Comparison of ENCODE assay signal across 11 mouse cellular contexts in the genomic region with DNA sequence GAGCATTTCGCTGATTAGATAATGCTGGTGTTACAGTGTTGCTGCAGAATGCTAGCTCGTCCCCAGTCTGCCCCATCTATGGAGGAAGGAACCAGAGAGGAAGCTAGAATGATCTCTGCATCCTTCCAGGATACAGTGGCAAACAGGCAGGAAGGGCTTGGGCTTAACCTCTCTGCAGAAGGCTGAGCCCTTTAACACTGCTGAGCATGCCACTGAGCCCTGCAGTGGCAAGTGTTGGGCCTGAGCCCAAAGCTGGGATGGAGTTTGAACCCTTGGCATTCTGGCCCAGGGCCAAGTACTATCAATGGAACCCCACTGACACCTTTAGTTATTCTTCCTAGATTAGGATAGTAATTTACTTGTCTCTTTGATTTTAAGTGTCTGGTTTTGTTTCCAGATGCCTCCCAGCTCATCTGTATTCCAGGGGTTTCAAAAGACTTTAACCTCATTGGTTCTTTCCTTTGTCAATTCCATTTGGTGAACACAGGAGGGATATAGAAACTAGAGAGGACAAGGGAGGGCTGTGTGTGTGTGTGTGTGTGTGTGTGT.
DNase-seq lines count a peak whose midpoint lies in the region; ATAC-seq lines count a peak whose summit lies in the region.
"Had no signal": no experiment of that assay in that cellular context is flagged by ENCODE, and none has a peak within 500 bp of the region (broad histone marks: within the 10 kb centered on the region; RNA-seq: fewer than 3 reads in every experiment).

No protein-coding gene starts in this region.

- no peaks in the 10 kb centered on the region for H3K9me3 ChIP-seq in embryonic facial prominence, embryonic 12.5 days
- H3K9me3 ChIP-seq in embryonic facial prominence, embryonic 10.5 days = no peaks in the 10 kb centered on the region
- no peaks in the 10 kb centered on the region for H3K9me3 ChIP-seq in midbrain, embryonic 14.5 days (ENCODE audit: control insufficient read depth, low read length)
- H3K9me3 ChIP-seq in midbrain, embryonic 11.5 days (ENCODE audit: control insufficient read depth, low read length) = no peaks in the 10 kb centered on the region
- no peaks in the 10 kb centered on the region for H3K9me3 ChIP-seq in intestine, embryonic 16.5 days (ENCODE audit: control insufficient read depth, low read length)
- H3K9me3 ChIP-seq in midbrain, embryonic 15.5 days = no peaks in the 10 kb centered on the region
- H3K9me3 ChIP-seq: lung, embryonic 15.5 days had no signal

- no peak for ATAC-seq in embryonic facial prominence, embryonic 12.5 days (ENCODE audit: insufficient number of reproducible peaks, insufficient read depth, low FRiP score, low TSS enrichment)
- ATAC-seq in midbrain, embryonic 14.5 days (ENCODE audit: low FRiP score, low TSS enrichment) = peak; percentile 40; the same call in 1 of the 2 replicates
- no peak for ATAC-seq in midbrain, embryonic 11.5 days (ENCODE audit: low FRiP score)
- ATAC-seq in intestine, embryonic 16.5 days = peak; percentile 58
- ATAC-seq in midbrain, embryonic 15.5 days (replicated peaks) = peak; percentile 60; the same call in 1 of the 2 replicates

- H3K4me1 ChIP-seq in embryonic facial prominence, embryonic 12.5 days = peaks cover 12% of the 10 kb centered on the region
- H3K4me1 ChIP-seq in embryonic facial prominence, embryonic 10.5 days = peaks cover 20% of the 10 kb centered on the region
- H3K4me1 ChIP-seq in midbrain, embryonic 14.5 days (ENCODE audit: control insufficient read depth, insufficient read depth, low read length) = peaks cover 7% of the 10 kb centered on the region; the same call in 1 of the 2 replicates
- H3K4me1 ChIP-seq in midbrain, embryonic 11.5 days (ENCODE audit: control insufficient read depth, insufficient read depth, low read length) = 0 out of 2 replicates have a peak, but pooled peaks cover 2% of the 10 kb centered on the region
- H3K4me1 ChIP-seq in intestine, embryonic 16.5 days (ENCODE audit: control insufficient read depth, insufficient read depth, low read length) = no peaks in the 10 kb centered on the region
- H3K4me1 ChIP-seq in midbrain, embryonic 15.5 days = 0 out of 2 replicates have a peak, but pooled peaks cover 3% of the 10 kb centered on the region

- H3K36me3 ChIP-seq in embryonic facial prominence, embryonic 12.5 days = no peaks in the 10 kb centered on the region
- no peaks in the 10 kb centered on the region for H3K36me3 ChIP-seq in embryonic facial prominence, embryonic 10.5 days (replicated peaks)
- no peaks in the 10 kb centered on the region for H3K36me3 ChIP-seq in midbrain, embryonic 14.5 days (ENCODE audit: control insufficient read depth, insufficient read depth, low read length)
- H3K36me3 ChIP-seq in midbrain, embryonic 11.5 days (ENCODE audit: control insufficient read depth, insufficient read depth, low read length) = no peaks in the 10 kb centered on the region
- no peaks in the 10 kb centered on the region for H3K36me3 ChIP-seq in intestine, embryonic 16.5 days (ENCODE audit: control insufficient read depth, insufficient read depth, low read length)
- H3K36me3 ChIP-seq in midbrain, embryonic 15.5 days (replicated peaks) = no peaks in the 10 kb centered on the region
- H3K36me3 ChIP-seq: lung, embryonic 15.5 days had no signal

- no peak for DNase-seq in embryonic facial prominence, embryonic 10.5 days (ENCODE audit: low spot score)
- DNase-seq in midbrain, embryonic 14.5 days = peak; percentile 40
- no peak for DNase-seq in midbrain, embryonic 11.5 days (ENCODE audit: low spot score, missing footprints)
- no peak for DNase-seq in ovary, postnatal 14 days (ENCODE audit: low spot score)
- no peak for DNase-seq in cerebellum, adult 8-10 months
- DNase-seq: B cell, adult 2 months; layer of hippocampus, postnatal 36 days had no signal

- WGBS in embryonic facial prominence, embryonic 12.5 days = 42% methylated on average over 2 of the region's 2 CpGs
- whole genome bisulfite sequencing in embryonic facial prominence, embryonic 10.5 days = 62% methylated on average over 2 of the region's 2 CpGs
- WGBS in midbrain, embryonic 14.5 days = 72% methylated on average over 2 of the region's 2 CpGs
- WGBS in midbrain, embryonic 11.5 days = 75% methylated on average over 2 of the region's 2 CpGs
- WGBS in intestine, embryonic 16.5 days = 69% methylated on average over 2 of the region's 2 CpGs
- WGBS in midbrain, embryonic 15.5 days = 72% methylated on average over 2 of the region's 2 CpGs

- no peak overlapping the region for H3K4me2 ChIP-seq in embryonic facial prominence, embryonic 12.5 days (replicated peaks)
- H3K4me2 ChIP-seq in midbrain, embryonic 14.5 days (ENCODE audit: low read length) = no peak overlapping the region
- H3K4me2 ChIP-seq in midbrain, embryonic 11.5 days = no peak overlapping the region
- no peak overlapping the region for H3K4me2 ChIP-seq in intestine, embryonic 16.5 days (ENCODE audit: low read depth, low read length)
- no peak overlapping the region for H3K4me2 ChIP-seq in midbrain, embryonic 15.5 days
- H3K4me2 ChIP-seq: lung, embryonic 15.5 days had no signal

- H3K4me3 ChIP-seq in embryonic facial prominence, embryonic 12.5 days = no peak overlapping the region
- no peak overlapping the region for H3K4me3 ChIP-seq in embryonic facial prominence, embryonic 10.5 days
- H3K4me3 ChIP-seq in midbrain, embryonic 14.5 days (replicated peaks; ENCODE audit: low read depth, low read length) = no peak overlapping the region
- H3K4me3 ChIP-seq in midbrain, embryonic 11.5 days (ENCODE audit: low read depth, low read length) = no peak overlapping the region
- H3K4me3 ChIP-seq in intestine, embryonic 16.5 days (ENCODE audit: low read length) = no peak overlapping the region
- no peak overlapping the region for H3K4me3 ChIP-seq in midbrain, embryonic 15.5 days
- H3K4me3 ChIP-seq: lung, embryonic 15.5 days had no signal

- no peaks in the 10 kb centered on the region for H3K27me3 ChIP-seq in embryonic facial prominence, embryonic 12.5 days
- no peaks in the 10 kb centered on the region for H3K27me3 ChIP-seq in embryonic facial prominence, embryonic 10.5 days (replicated peaks; ENCODE audit: low read depth, poor library complexity, severe bottlenecking)
- H3K27me3 ChIP-seq in midbrain, embryonic 14.5 days (ENCODE audit: control insufficient read depth, insufficient read depth, low read length) = no peaks in the 10 kb centered on the region
- no peaks in the 10 kb centered on the region for H3K27me3 ChIP-seq in midbrain, embryonic 11.5 days (ENCODE audit: control insufficient read depth, insufficient read depth, low read length)
- no peaks in the 10 kb centered on the region for H3K27me3 ChIP-seq in intestine, embryonic 16.5 days (replicated peaks; ENCODE audit: control insufficient read depth, insufficient read depth, low read length)
- H3K27me3 ChIP-seq in midbrain, embryonic 15.5 days (replicated peaks) = no peaks in the 10 kb centered on the region
- H3K27me3 ChIP-seq: lung, embryonic 15.5 days had no signal

- H3K27ac ChIP-seq in embryonic facial prominence, embryonic 12.5 days = peak overlapping the region; percentile 63; the same call in 1 of the 2 replicates
- no peak overlapping the region for H3K27ac ChIP-seq in embryonic facial prominence, embryonic 10.5 days (replicated peaks)
- H3K27ac ChIP-seq in midbrain, embryonic 14.5 days (replicated peaks; ENCODE audit: low read depth, low read length) = no peak overlapping the region
- no peak overlapping the region for H3K27ac ChIP-seq in midbrain, embryonic 11.5 days (ENCODE audit: low read depth, low read length)
- no peak overlapping the region for H3K27ac ChIP-seq in intestine, embryonic 16.5 days (ENCODE audit: low read length)
- no peak overlapping the region for H3K27ac ChIP-seq in midbrain, embryonic 15.5 days
- H3K27ac ChIP-seq: lung, embryonic 15.5 days had no signal

- H3K9ac ChIP-seq in embryonic facial prominence, embryonic 12.5 days = no peak overlapping the region
- no peak overlapping the region for H3K9ac ChIP-seq in midbrain, embryonic 14.5 days (replicated peaks; ENCODE audit: low read length)
- no peak overlapping the region for H3K9ac ChIP-seq in midbrain, embryonic 11.5 days (ENCODE audit: low read length)
- H3K9ac ChIP-seq in intestine, embryonic 16.5 days (ENCODE audit: low read depth, low read length) = no peak overlapping the region
- no peak overlapping the region for H3K9ac ChIP-seq in midbrain, embryonic 15.5 days
- H3K9ac ChIP-seq: lung, embryonic 15.5 days had no signal

Comparison
In these comparisons a context has a peak if more than half of its experiments do, and no peak if none do; other contexts are left out.
1. ATAC-seq: peak in midbrain, embryonic 14.5 days (single experiment), intestine, embryonic 16.5 days (single experiment) and midbrain, embryonic 15.5 days (single experiment); none in embryonic facial prominence, embryonic 12.5 days (single experiment) and midbrain, embryonic 11.5 days (single experiment).